In the genomic region with DNA sequence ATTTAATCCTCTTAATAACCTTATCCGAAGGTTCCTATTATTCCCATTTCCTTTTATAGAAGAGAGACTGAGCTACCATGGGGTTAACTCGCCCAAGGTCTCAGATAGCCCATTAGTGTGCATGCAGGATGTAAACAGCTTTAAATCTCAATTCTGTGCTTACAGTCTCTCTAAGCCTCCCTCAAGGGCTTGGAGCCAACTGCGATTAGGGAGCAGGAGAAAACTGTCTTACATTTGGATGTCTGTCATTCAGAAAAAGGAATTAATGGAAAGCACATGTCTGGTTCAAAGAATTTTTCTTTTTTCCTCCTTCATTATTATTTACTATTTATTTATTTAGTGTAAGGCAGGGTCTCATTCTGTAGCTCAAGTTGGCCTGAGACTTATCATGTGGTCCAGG, we compare ENCODE assay signal across 22 mouse cellular contexts.
"Had no signal": no experiment of that assay in that cellular context is flagged by ENCODE, and none has a peak within 500 bp of the region (broad histone marks: within the 10 kb centered on the region; RNA-seq: fewer than 3 reads in every experiment).

No protein-coding gene starts in this region.

- ATAC-seq: liver, postnatal 0 days; lung, postnatal 0 days; midbrain, embryonic 16.5 days had no signal

- H3K9me3 ChIP-seq: kidney, embryonic 15.5 days; limb, embryonic 12.5 days; limb, embryonic 15.5 days; neural tube, embryonic 13.5 days; stomach, embryonic 15.5 days had no signal

- H3K9ac ChIP-seq: kidney, embryonic 15.5 days; limb, embryonic 12.5 days; limb, embryonic 15.5 days; liver, embryonic 14.5 days; liver, postnatal 0 days; lung, embryonic 14.5 days; neural tube, embryonic 13.5 days; stomach, embryonic 15.5 days had no signal

- H3K27me3 ChIP-seq: kidney, embryonic 15.5 days; neural tube, embryonic 13.5 days; stomach, embryonic 15.5 days had no signal

- DNase-seq: kidney, adult 11 months; kidney, adult 8-10 months; kidney, postnatal 10 days; kidney, postnatal 36 days; left cerebral cortex, postnatal 4 days; liver, postnatal 0 days; lung, embryonic 14.5 days; right cerebral cortex, postnatal 25 days; spleen, adult 18-20 months; thymus, adult 18-20 months; thymus, postnatal 36 days had no signal

- H3K27ac ChIP-seq: kidney, embryonic 15.5 days; limb, embryonic 12.5 days; limb, embryonic 15.5 days; liver, embryonic 14.5 days; macrophage; neural tube, embryonic 13.5 days; stomach, embryonic 15.5 days had no signal

- H3K4me2 ChIP-seq: kidney, embryonic 15.5 days; limb, embryonic 12.5 days; limb, embryonic 15.5 days; liver, embryonic 11.5 days; lung, embryonic 14.5 days; neural tube, embryonic 13.5 days; stomach, embryonic 15.5 days had no signal

- H3K4me3 ChIP-seq: kidney, embryonic 15.5 days; limb, embryonic 12.5 days; limb, embryonic 15.5 days; myocyte; neural tube, embryonic 13.5 days; stomach, embryonic 15.5 days had no signal

- H3K36me3 ChIP-seq: kidney, embryonic 15.5 days; limb, embryonic 12.5 days; limb, embryonic 15.5 days; neural tube, embryonic 13.5 days; stomach, embryonic 15.5 days had no signal
